Mouse (Mus musculus): ENCODE data around the gene 9430097D07Rik.

Gene 9430097D07Rik

DNA sequence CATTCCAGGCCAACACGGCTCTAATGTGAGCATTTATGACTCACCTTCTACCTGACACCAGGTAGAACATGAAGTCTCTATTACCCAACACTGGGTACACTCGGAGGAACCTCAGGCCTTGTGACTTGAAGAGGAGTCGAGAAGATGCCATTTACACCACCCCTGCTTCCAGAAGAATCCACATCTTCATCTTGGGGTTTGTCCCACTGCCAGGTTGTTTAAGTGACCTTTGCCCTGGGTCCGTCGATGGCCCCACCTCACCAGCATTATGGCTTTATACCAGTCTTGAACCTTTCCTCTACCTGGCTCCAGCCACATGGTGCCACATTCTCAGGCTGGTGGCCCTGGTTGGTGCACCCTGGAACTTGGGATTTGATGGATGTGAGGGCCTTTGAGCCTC lies 21.8 kb upstream of the 9430097D07Rik start:
- DNase-seq (ENCODE audit: low spot score in 2 of 2), result no peak

DNA sequence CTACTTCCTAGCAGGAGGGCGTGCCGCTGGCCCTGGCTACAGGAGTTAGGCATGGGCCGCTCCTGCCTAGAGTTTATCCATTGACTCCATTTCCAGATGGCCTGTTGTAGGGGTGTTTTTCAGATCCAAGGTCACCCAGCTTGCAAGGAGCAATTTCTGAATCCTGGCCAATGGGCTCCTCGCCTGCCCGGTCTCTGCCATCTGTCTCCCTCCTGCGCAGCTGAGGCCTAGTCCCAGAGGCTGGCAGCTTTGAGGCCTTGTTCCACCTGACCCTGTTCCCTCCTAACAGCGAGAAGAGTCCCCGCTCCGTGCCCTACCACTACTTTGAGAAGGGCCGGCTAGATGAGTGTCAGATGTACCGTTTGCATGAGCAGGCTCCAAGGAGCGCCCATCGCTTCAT lies 21.2 kb upstream of the 9430097D07Rik start:
- DNase-seq (ENCODE audit: low spot score in 2 of 2), result no peak

GRCm38 (mm10) chr2:32591249-32591648 lies 15.8 kb upstream of the 9430097D07Rik start:
- no peak for DNase-seq (ENCODE audit: low spot score in 2 of 2)

- DNase-seq (ENCODE audit: low spot score in 2 of 2), result peak in 1 of 2 experiments; percentile 50
Measured at GRCm38 (mm10) chr2:32590224-32590623, 14.7 kb upstream of the 9430097D07Rik start.

- peak; percentile 51 to 57 for DNase-seq (ENCODE audit: low spot score in 2 of 2)
Measured at GRCm38 (mm10) chr2:32589213-32589795, 13.8 kb upstream of the 9430097D07Rik start.

- DNase-seq (ENCODE audit: low spot score in 2 of 2), result peak in 1 of 2 experiments; percentile 44
Measured at GRCm38 (mm10) chr2:32587731-32588321, 12.3 kb upstream of the 9430097D07Rik start.

DNA sequence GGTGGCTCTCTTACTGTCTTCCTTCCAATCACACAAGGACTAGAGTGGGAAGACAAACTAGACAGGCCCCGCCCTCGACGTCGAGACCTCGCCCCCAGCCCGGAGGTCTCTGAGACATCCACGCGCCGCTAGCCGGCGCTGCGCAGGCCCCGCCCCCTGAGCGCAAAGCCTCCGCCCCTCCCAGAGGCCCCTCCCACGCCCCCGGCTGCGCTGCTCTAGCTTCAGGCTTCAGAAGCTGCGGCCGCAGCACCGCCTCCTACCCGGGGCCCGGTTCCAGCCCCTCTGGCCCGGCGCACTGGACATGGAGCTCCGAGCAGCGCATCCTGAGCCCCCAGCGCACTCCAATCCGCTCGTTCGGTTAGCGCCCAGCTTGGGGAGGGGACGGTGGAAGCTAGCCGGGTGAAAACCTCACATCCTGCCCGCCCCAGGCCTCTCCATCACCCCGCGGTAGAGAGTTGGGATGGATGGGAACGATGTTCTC lies 11.4 kb upstream of the 9430097D07Rik start, which contains the start of gene St6galnac4:
Gene St6galnac4, plus strand, starts transcription at position 225 of the 481 bp plus-strand sequence.
- DNase-seq (ENCODE audit: low spot score in 2 of 2), result peak; percentile 94 to 95

- DNase-seq (ENCODE audit: low spot score in 2 of 2), result no peak
Measured at GRCm38 (mm10) chr2:32585149-32585714, 9.7 kb upstream of the 9430097D07Rik start.

GRCm38 (mm10) chr2:32582830-32583799 lies 7.6 kb upstream of the 9430097D07Rik start:
- peak; percentile 89 to 90 for DNase-seq (ENCODE audit: low spot score in 2 of 2)

GRCm38 (mm10) chr2:32581450-32582095 lies 6.1 kb upstream of the 9430097D07Rik start:
- DNase-seq (ENCODE audit: low spot score in 2 of 2), result peak; percentile 81 to 87

DNA sequence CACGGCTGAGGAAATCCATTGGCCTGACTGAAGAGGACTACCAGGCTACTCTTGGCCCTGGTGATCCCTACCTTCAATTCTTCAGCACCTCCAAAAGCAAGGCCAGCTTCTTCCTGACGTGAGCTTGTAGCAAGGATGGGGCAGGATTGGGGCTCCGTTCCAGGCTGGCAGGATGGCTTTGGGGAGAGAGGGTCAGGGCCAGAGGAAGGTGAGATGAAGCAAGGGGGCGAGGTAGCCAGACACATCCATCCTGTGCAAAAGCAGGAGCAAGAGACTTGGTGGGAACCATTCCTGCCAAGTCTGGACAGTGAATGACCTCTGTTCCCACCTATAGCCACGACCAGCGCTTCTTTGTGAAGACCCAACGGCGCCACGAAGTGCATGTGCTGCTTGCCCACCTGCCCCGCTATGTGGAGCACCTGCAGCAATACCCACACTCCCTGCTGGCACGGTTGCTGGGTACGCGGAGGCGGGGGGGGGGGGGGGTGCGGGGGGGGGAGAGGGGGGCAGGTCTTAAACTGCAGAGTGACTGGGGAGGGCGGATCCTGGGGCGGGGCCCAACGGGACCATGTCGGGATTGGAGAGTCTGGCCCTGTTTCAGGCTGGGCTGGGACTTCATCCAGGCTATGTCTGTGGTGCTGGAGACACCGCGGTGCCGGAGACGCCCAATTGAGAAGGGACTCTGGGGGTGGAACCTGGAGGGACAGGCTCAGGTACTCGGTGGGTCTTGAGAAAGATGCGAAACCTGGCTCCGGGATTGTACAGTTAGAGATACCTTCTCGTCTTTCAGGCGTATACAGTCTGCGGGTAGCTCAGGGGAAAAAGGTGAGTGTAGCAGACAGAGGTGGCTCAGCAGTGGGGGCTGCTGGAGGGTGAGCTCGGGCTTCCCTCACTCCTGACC lies 2.9 kb upstream of the 9430097D07Rik start:
- DNase-seq (ENCODE audit: low spot score in 2 of 2), result peak; percentile 60 to 63

GRCm38 (mm10) chr2:32576532-32576931 lies 1.0 kb upstream of the 9430097D07Rik start:
- no peak for DNase-seq (ENCODE audit: low spot score in 2 of 2)

DNA sequence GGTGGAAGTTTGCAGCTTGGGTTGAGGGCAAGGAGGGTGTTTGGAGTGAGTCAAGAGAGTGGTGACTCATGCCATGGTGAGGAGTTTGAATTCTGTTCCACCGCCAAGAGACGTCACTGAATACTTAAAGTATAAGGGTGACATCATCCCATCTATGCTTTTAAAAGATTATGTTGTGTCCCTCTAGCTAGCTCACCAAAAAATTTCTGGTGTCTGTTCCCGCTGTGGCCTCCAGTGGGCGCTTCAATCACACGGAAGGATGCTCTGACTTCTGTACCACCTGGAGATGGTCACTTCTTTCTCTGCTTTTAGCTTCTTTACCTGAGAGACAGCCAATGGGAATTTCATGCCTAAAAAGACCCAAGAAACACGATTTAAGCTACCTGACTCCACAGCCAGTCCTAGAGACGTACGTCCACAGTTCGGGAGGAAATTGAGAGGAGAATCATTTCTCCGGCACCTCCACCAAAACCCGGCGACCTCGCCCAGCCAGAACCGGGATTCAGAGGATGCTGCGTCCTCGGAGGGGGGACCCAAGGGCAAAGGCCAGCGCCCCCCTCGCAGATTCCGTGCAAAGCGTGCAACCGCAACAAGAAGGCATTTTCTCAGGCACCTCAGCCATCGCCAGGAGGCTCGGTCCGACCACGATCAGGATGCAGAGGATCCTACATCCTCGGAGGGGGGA lies 441 bp downstream of the 9430097D07Rik start:
- DNase-seq (ENCODE audit: low spot score in 2 of 2), result peak; percentile 83 to 84

DNA sequence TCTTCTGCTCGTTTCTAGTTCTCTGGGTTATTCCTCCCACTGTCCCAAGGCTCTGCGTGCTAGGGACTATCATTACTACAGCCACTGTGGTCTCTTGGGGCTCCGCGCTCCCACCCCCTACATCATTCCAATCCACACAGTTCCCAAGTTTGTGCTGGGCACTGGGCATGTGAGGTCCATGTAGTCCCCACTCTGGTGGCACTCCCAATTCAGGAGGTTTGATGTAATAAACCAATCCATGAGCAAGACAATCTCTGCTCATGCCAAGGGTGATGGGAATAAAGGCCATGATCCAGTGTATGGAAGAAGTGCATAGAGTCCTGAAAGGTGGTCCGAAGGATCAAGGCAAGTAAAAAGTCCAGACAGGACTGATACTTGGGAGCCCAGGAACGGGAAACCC lies 987 bp downstream of the 9430097D07Rik start, which contains the start of gene Pip5kl1:
Gene Pip5kl1, plus strand, starts transcription at position 301 of the 400 bp plus-strand sequence.
- no peak for DNase-seq (ENCODE audit: low spot score in 2 of 2)

GRCm38 (mm10) chr2:32572196-32572595 lies 3.3 kb downstream of the 9430097D07Rik start:
- DNase-seq (ENCODE audit: low spot score in 2 of 2), result no peak

DNA sequence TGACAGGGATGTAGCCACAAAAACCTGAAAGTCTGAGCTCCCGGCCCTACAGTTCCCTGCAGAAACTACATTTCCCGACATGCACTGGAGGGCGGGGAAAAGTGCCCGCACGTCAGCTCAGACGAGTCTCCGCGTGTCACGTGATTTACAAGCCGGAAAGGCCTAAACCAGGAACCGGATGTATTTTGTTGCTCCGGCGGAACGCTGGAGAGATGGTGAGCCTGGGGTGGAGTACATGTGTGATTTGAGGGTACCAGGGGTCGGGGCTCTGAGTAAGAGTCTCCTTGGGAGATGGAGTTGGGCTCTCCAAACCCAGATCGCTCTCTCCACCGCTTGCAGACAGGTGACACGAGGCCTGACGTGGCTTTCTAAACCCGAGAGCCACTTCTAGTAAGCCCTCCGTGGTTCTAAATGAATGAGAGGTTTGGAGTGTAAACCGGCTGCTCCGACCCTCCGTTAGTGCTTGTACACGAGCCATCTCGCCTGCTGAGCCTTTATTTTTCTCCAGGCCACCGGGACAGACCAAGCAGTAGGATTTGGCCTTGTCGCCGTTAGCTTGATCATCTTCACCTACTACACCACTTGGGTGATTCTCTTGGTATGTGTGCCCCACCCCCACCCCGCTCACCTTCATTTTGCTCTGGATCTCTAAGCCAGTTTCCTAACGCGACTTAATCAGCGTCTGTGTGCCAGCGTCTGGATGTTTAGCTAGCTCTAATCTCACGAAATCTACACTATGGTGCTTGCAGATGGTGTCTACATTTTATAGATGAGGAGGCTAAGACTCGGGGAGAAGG lies 4.6 kb downstream of the 9430097D07Rik start, which contains the start of gene Dpm2:
Gene Dpm2, plus strand, starts transcription at position 161 of the 797 bp plus-strand sequence.
- peak; percentile 95 to 97 for DNase-seq (ENCODE audit: low spot score in 2 of 2)

DNA sequence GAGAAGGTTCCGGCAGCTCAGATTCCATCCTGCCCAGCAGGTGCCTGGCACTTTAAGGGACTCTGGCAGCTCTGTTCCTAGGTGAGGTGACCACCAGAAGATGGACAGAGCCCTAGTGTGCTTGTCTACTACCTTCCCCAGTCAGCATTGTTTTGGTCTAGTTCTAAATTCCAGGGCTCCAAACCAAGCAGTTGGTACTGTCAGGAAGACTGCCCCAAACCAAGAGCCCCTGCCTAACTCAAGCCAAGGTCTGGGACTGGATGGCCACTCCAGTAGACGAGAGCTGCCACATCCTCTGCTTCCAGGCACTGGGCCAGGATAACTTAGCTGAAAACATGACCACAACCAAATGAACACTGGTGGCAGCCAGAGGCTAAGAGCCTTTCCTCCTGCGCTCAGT lies 6.5 kb downstream of the 9430097D07Rik start:
- DNase-seq (ENCODE audit: low spot score in 2 of 2), result no peak

DNA sequence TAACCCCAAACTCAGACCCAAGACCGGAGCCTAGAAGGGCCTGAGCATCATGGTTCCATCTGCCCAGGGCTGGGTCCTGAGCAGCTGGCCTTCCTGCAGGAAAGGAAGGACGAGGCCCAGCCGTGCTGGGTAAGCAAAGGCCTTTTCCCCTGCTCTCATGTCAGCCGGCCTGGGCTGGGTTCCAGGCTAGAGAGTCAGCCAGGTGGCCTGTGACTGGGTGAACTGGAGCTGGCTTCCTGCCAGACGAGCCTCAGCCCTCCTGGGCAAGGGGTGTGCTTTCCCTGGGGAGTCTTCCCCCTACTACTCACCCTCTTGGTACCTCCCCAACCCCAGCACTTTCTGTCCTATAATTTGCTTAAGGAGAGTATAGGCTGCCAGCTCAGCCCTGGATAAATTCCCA lies 7.3 kb downstream of the 9430097D07Rik start:
- no peak for DNase-seq (ENCODE audit: low spot score in 2 of 2)
